Mouse (Mus musculus) forebrain, embryonic 11.5 days (tissue): ENCODE data around the gene Heyl. TPM values are rescaled to one million over a fixed set of nuclear protein-coding genes. Genes with fewer than 3 reads are reported as not detected.

Experiments
- ATAC-seq: fragments of 200-750 bp; cut with Nextera tagmentation; replicated peaks from 2 replicates; pipeline ENCODE4 v1.8.0; 2017; ENCODE audit warnings: moderate TSS enrichment; ENCODE audit not compliant: low FRiP score
- DNase-seq: peaks from one replicate; pipeline ENCODE4 v3.0.0-alpha.2; 2017; ENCODE audit warnings: low spot score
- H3K27ac ChIP-seq: fragments of 300-500 bp; sonication (generic); 2 replicates; pipeline ENCODE4 v1.5.1; 2014; ENCODE audit warnings: low read depth, low read length
- H3K27me3 ChIP-seq: fragments of 300-500 bp; sonication (generic); 2 replicates; pipeline ENCODE4 v1.6.1; 2014; ENCODE audit warnings: mild to moderate bottlenecking, low read length, mixed read lengths; ENCODE audit not compliant: control insufficient read depth, insufficient read depth
- H3K36me3 ChIP-seq: fragments of 300-500 bp; sonication (generic); 2 replicates; pipeline ENCODE4 v1.6.1; 2014; ENCODE audit warnings: mild to moderate bottlenecking, low read length, moderate library complexity, mixed read lengths; ENCODE audit not compliant: control insufficient read depth, insufficient read depth
- H3K4me1 ChIP-seq: fragments of 300-500 bp; sonication (generic); replicated peaks from 2 replicates; pipeline ENCODE4 v1.6.1; 2014; ENCODE audit warnings: low read length, mixed read lengths; ENCODE audit not compliant: control insufficient read depth, insufficient read depth
- H3K4me2 ChIP-seq: fragments of 300-500 bp; sonication (generic); 2 replicates; pipeline ENCODE4 v1.6.1; 2014; ENCODE audit warnings: low read depth, mild to moderate bottlenecking, low read length, moderate library complexity, mixed read lengths; ENCODE audit not compliant: severe bottlenecking
- H3K4me3 ChIP-seq: fragments of 300-500 bp; sonication (generic); 2 replicates; pipeline ENCODE4 v1.5.1; 2014; ENCODE audit warnings: low read depth, low read length
- H3K9ac ChIP-seq: fragments of 300-500 bp; sonication (generic); 2 replicates; pipeline ENCODE4 v1.6.1; 2014; ENCODE audit warnings: low read length
- H3K9me3 ChIP-seq: fragments of 300-500 bp; sonication (generic); 2 replicates; pipeline ENCODE4 v1.6.1; 2016; ENCODE audit warnings: low read length, mixed read lengths; ENCODE audit not compliant: control insufficient read depth
- WGBS: fragments of 180-500 bp; shearing (Covaris S2); extraction: QIAGEN DNeasy Blood & Tissue Kit; methylation state at CpG from one replicate; pipeline ENCODE4 v1.1.7; 2014; 5-methylcytosine and 5-hydroxymethylcytosine counted together
- polyA plus RNA-seq: library from polyadenylated mRNA; unstranded; fragments of >200 nt; fragmentation: Nextera tagmentation; extraction: Ambion mirVana; gene quantifications from 2 replicates; pipeline ENCODE4 v1.2.1, GENCODE M21; 2014

Heyl gene
- polyA plus RNA-seq, 1 experiment from 2014 or later, result 7.9 TPM

GRCm38 (mm10) chr4:123237386-123238266 lies 4.3 kb downstream of the Heyl start:
- WGBS, result 73% methylated on average over 6 of the region's 6 CpGs
- H3K4me2 ChIP-seq, result no peak overlapping the region
- H3K36me3 ChIP-seq, result no peaks in the 10 kb centered on the region
- ATAC-seq, result no peak
- no peak for DNase-seq
- H3K4me3 ChIP-seq, result no peak overlapping the region
- H3K4me1 ChIP-seq, result peaks cover 6% of the 10 kb centered on the region; the same call in 1 of the 2 replicates
- peaks cover 30% of the 10 kb centered on the region for H3K27me3 ChIP-seq
- no peak overlapping the region for H3K27ac ChIP-seq
- no peak overlapping the region for H3K9ac ChIP-seq
- no peaks in the 10 kb centered on the region for H3K9me3 ChIP-seq

- Histone ChIP-seq H3K4me1 (no peaks in the 10 kb centered on the region), H3K9ac (peak overlapping the region; percentile 35), H3K4me2 (peak overlapping the region; percentile 42), H3K27ac (no peak overlapping the region), H3K36me3 (no peaks in the 10 kb centered on the region), H3K4me3 (peak overlapping the region; percentile 13), H3K9me3 (no peaks in the 10 kb centered on the region), H3K27me3 (peaks cover 17% of the 10 kb centered on the region; the same call in 1 of the 2 replicates)
- peak; percentile 75 for DNase-seq
- ATAC-seq, result peak; percentile 34
- WGBS, result 4% methylated on average over 53 of the region's 58 CpGs
Observed at GRCm38 (mm10) chr4:123239361-123240203, 6.2 kb downstream of the Heyl start.

GRCm38 (mm10) chr4:123246221-123246620 lies 12.9 kb downstream of the Heyl start:
- Histone ChIP-seq H3K4me2 (no peak overlapping the region), H3K27ac (no peak overlapping the region), H3K27me3 (no peaks in the 10 kb centered on the region), H3K9ac (no peak overlapping the region), H3K36me3 (no peaks in the 10 kb centered on the region), H3K4me3 (no peak overlapping the region), H3K4me1 (no peaks in the 10 kb centered on the region), H3K9me3 (no peaks in the 10 kb centered on the region)
- WGBS, result 88% methylated on average over 7 of the region's 7 CpGs
- ATAC-seq, result no peak
- no peak for DNase-seq

GRCm38 (mm10) chr4:123246651-123247050 lies 13.3 kb downstream of the Heyl start:
- no peak overlapping the region for H3K27ac ChIP-seq
- no peaks in the 10 kb centered on the region for H3K9me3 ChIP-seq
- no peak overlapping the region for H3K4me3 ChIP-seq
- H3K4me1 ChIP-seq, result no peaks in the 10 kb centered on the region
- H3K9ac ChIP-seq, result no peak overlapping the region
- DNase-seq, result no peak
- 92% methylated on average over 5 of the region's 5 CpGs for WGBS
- no peak for ATAC-seq
- H3K36me3 ChIP-seq, result no peaks in the 10 kb centered on the region
- no peaks in the 10 kb centered on the region for H3K27me3 ChIP-seq
- no peak overlapping the region for H3K4me2 ChIP-seq

- DNase-seq, result no peak
- no peaks in the 10 kb centered on the region for H3K36me3 ChIP-seq
- H3K9me3 ChIP-seq, result no peaks in the 10 kb centered on the region
- H3K4me2 ChIP-seq, result no peak overlapping the region
- H3K27me3 ChIP-seq, result no peaks in the 10 kb centered on the region
- no peak overlapping the region for H3K27ac ChIP-seq
- no peak for ATAC-seq
- no peaks in the 10 kb centered on the region for H3K4me1 ChIP-seq
- H3K4me3 ChIP-seq, result no peak overlapping the region
- 68% methylated on average over 7 of the region's 7 CpGs for WGBS
- H3K9ac ChIP-seq, result no peak overlapping the region
Observed at GRCm38 (mm10) chr4:123247147-123247880, 14.0 kb downstream of the Heyl start.

- Histone ChIP-seq H3K36me3 (no peaks in the 10 kb centered on the region), H3K27ac (no peak overlapping the region), H3K4me2 (no peak overlapping the region), H3K4me3 (no peak overlapping the region), H3K9me3 (no peaks in the 10 kb centered on the region), H3K4me1 (no peaks in the 10 kb centered on the region), H3K27me3 (no peaks in the 10 kb centered on the region), H3K9ac (no peak overlapping the region)
- no peak for ATAC-seq
- 78% methylated on average over 7 of the region's 7 CpGs for WGBS
- DNase-seq, result no peak
Observed at GRCm38 (mm10) chr4:123248971-123249567, 15.7 kb downstream of the Heyl start.

GRCm38 (mm10) chr4:123252214-123252613 lies 18.9 kb downstream of the Heyl start:
- no peak for DNase-seq
- ATAC-seq, result no peak
- no peaks in the 10 kb centered on the region for H3K36me3 ChIP-seq
- no peaks in the 10 kb centered on the region for H3K27me3 ChIP-seq
- H3K9me3 ChIP-seq, result no peaks in the 10 kb centered on the region
- H3K4me3 ChIP-seq, result no peak overlapping the region
- H3K9ac ChIP-seq, result no peak overlapping the region
- no peaks in the 10 kb centered on the region for H3K4me1 ChIP-seq
- H3K4me2 ChIP-seq, result no peak overlapping the region
- H3K27ac ChIP-seq, result no peak overlapping the region
- 94% methylated on average over 5 of the region's 5 CpGs for WGBS

GRCm38 (mm10) chr4:123254617-123255016 lies 21.3 kb downstream of the Heyl start:
- no peak; the same call in 1 of the 2 replicates for ATAC-seq
- Histone ChIP-seq H3K4me3 (no peak overlapping the region), H3K4me2 (no peak overlapping the region), H3K9ac (no peak overlapping the region), H3K4me1 (no peaks in the 10 kb centered on the region), H3K27me3 (no peaks in the 10 kb centered on the region), H3K36me3 (no peaks in the 10 kb centered on the region), H3K27ac (no peak overlapping the region), H3K9me3 (no peaks in the 10 kb centered on the region)
- WGBS, result 22% methylated on average over 5 of the region's 5 CpGs
- no peak for DNase-seq
